Mouse (Mus musculus) ES-Bruce4 (cell line): ENCODE results near the gene Cavin4.

ENCODE experiments used
- CTCF ChIP-seq: IDR thresholded peaks from one replicate; pipeline ENCODE4 v1.8.1; 2011; ENCODE audit warnings: low read depth, low read length
- EP300 ChIP-seq: IDR thresholded peaks from 2 replicates; pipeline ENCODE4 v1.6.1; 2011; ENCODE audit warnings: low read depth, low read length; ENCODE audit not compliant: insufficient read depth

DNA sequence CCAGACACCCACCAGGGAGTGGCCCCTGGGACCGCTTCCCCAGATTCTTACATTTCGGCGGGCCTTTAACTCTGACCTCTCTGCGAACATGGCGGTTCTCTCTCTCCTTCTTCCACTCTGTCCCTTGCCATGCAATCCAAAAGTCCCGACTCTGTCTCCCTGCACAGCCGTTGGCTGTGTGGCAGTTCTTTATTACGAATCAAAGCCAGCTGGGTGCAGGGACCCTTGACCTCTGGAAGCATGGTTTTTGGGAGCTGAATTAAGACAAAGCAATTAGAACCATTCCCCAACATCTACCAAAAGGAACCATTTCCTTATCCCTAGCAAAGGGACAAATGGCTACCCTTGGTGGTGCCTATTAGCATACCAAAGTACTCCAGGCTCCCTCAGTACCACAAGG is 19.8 kb downstream of the Cavin4 start:
- TF ChIP-seq CTCF (no peak), EP300 (no peak)
